Mouse (Mus musculus) gonadal fat pad, adult 2 months (tissue): Measurements from ENCODE around the gene Cbx1. TPM values are rescaled to one million over a fixed set of nuclear protein-coding genes. Genes with fewer than 3 reads are reported as not detected.
"Not testable (repeated sequence)": the region's sequence is repeated elsewhere in the genome, so short reads cannot be mapped to it uniquely, and the experiment has no call there.

Experiments
- DNase-seq: peaks from one replicate; pipeline ENCODE4 v3.0.0-alpha.2; 2012; ENCODE audit warnings: low read depth
- polyA plus RNA-seq: library from polyadenylated mRNA; depleted of rRNA; stranded (reverse); fragments of >200 nt; gene quantifications from 2 replicates; pipeline ENCODE4 v1.2.3, GENCODE M21; 2012; rRNA removed

Gene Cbx1
- polyA plus RNA-seq, 1 experiment = 11.7 TPM

GRCm38 (mm10) chr11:96838341-96838740 is 49.4 kb downstream of the Cbx1 start:
- DNase-seq = no peak

GRCm38 (mm10) chr11:96839428-96839827 is 50.5 kb downstream of the Cbx1 start:
- peak; percentile 98 for DNase-seq

DNA sequence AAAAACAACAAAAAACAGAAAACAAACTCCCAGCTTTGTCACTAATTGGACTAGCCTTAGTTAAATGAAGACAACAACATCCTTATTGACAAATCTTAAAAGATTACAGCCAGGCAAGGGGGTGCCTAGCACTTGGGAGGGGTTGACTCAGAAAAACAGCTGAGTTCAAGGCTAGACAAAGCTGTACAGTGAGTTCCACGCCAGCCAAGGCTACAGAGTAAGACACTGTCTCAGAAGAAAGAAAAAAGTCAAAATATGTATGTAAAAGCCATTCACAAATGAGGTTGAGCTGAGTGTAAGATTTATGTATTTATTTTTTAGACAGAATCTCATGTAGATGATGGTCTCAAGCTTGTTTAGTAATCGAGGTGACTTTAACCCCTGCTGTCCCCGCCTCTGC is 51.0 kb downstream of the Cbx1 start:
- no peak for DNase-seq

DNA sequence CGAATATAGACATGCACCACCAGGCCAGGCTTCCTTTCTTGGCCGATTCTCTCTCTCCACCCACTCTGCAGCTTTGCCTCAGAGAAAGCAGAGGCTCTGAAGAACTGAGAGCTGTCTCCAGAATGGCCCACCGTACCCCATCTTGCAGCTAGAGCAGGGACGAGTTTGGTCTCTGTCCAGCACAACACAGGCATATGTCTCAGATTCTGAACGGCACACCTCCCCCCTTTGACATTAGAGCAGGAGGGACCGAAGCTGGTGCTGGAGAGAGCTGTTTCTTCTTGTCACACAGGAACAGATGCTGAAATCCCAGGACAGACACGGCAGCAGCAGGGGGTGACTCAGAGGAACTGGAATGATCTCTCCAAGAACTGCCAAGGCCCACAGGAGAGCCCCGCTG is 51.4 kb downstream of the Cbx1 start:
- no peak for DNase-seq

- no peak for DNase-seq
These were observed 54.7 kb downstream of the Cbx1 start for GRCm38 (mm10) chr11:96843627-96844026.

GRCm38 (mm10) chr11:96847240-96847639 is 58.3 kb downstream of the Cbx1 start:
- no peak for DNase-seq

- DNase-seq = no peak
These were observed 59.8 kb downstream of the Cbx1 start for GRCm38 (mm10) chr11:96848694-96849093.

GRCm38 (mm10) chr11:96849145-96849544 is 60.2 kb downstream of the Cbx1 start:
- not testable (repeated sequence) for DNase-seq

GRCm38 (mm10) chr11:96849681-96850467 is 60.9 kb downstream of the Cbx1 start, which contains the start of gene Copz2:
Gene Copz2 (plus strand): TSS chr11:96849870.
- no peak for DNase-seq

GRCm38 (mm10) chr11:96857446-96857845 is 68.5 kb downstream of the Cbx1 start:
- no peak for DNase-seq

Other genes with a start within 250 kb of the Cbx1 start
- 30.1 and 32.0 TPM in 2 replicates for gene Snx11, start 11.6 kb upstream of the Cbx1 start, polyA plus RNA-seq
- gene Nfe2l1, start 40.8 kb downstream of the Cbx1 start, polyA plus RNA-seq = 249 and 296 TPM in 2 replicates
- 72.9 and 77.0 TPM in 2 replicates for gene Copz2, start 60.7 kb downstream of the Cbx1 start, polyA plus RNA-seq
- gene Cdk5rap3, start 127.4 kb downstream of the Cbx1 start, polyA plus RNA-seq = 59.2 and 67.1 TPM in 2 replicates
- 19.5 and 20.2 TPM in 2 replicates for gene Prr15l, start 139.0 kb downstream of the Cbx1 start, polyA plus RNA-seq
- gene Pnpo, start 154.9 kb downstream of the Cbx1 start, polyA plus RNA-seq = 39.3 and 41.8 TPM in 2 replicates
- gene Sp2, start 193.8 kb downstream of the Cbx1 start, polyA plus RNA-seq = 11.6 and 19.8 TPM in 2 replicates
- 1.5 and 2.2 TPM in 2 replicates for gene Sp6, start 224.3 kb downstream of the Cbx1 start, polyA plus RNA-seq
- 19.6 and 21.0 TPM in 2 replicates for gene Scrn2, start 240.8 kb downstream of the Cbx1 start, polyA plus RNA-seq